Mouse (Mus musculus) brain, embryonic 14.5 days (tissue): ENCODE data around the gene Pfkfb2.

Experiments used
- CTCF ChIP-seq: fragments of 200-500 bp; IDR thresholded peaks from 2 replicates; pipeline ENCODE4 v1.5.1; 2012; ENCODE audit warnings: inconsistent platforms, mild to moderate bottlenecking, moderate library complexity, borderline replicate concordance; ENCODE audit not compliant: insufficient read depth, insufficient read length; ENCODE audit errors: extremely low read depth
- POLR2A ChIP-seq: fragments of 200-500 bp; IDR thresholded peaks from 2 replicates; pipeline ENCODE4 v1.6.1; 2012; ENCODE audit warnings: mild to moderate bottlenecking, inconsistent platforms, borderline replicate concordance; ENCODE audit not compliant: poor library complexity, insufficient read depth, insufficient read length, severe bottlenecking; ENCODE audit errors: extremely low read depth

DNA sequence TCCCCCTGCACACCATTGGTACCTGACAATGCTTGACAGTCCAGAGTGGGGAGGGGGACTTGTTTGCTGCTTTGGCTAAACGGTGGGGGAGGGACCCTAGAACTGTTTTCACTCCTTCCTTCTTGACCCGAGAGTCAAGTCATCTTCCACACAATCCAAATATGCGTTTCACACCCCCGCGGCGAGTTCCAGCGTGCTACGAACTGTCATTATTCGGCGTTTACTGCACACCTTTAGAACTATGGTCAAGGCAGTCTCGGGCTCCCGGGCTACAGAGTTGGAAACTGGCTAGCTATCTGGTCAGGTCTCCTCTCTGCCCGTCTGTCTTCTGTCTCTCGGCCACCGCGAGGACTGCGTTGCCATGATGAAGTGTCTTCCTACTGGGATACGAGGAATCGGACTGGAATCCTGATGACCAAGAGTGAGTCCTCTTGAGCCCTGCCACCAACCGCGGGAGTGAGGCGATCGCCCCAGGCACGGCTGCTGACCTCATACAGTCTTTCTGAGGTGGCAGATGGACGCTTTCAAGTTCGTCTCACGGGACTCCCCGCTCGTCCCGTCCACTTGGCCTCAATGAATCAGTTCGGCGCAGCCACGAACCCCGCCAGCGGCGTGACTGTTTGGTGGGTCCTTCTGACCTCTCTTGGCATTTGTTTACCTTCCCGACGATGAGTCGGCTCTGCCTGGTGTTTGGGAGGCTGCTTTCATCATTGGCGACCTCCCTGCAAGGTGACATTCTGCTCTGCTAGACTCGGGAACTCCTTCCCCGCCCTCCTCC lies 12.4 kb downstream of the Pfkfb2 start:
- TF ChIP-seq CTCF (no peak), POLR2A (no peak)
